8 mouse cellular contexts compared by ENCODE assay signal in the genomic region with DNA sequence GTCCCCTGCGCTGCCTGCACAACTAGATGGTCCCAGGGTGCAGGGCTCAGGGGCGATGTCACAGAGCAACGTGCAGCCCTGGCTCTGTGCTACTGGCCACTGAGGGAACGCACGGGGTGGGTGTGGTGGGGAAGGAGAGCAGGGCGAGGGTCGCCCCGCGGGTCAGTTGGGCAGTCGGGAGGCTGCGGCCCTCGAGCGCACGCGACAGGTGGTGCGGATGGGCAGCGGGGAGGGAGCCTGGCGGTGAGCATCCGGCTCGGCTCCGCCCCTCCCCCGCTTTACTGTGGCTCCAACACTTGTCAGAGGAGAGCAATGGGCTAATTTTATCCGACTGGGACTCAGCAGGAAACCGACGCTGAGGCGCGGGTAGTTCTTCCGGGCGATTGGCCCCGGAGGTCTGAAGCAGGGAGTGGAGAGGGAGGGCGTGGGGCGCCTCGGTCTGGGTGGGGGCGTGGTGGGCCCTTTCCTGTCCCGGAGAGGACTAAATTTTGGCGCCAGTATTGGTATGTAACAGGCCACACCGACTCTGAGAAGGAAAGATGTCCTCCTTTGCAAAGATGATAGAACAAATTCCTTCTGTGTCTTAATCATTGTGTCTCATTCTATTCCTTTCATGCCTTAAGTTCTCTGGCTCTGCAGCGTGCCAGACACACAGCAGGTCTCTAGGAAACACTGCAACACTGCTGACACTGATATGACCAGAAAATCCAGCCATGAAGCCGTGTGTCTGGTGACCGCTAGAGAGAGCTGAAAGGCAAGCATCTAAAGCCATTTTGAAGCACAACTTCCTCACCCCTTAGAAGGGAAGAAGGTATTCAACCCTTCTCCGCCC.
DNase-seq lines count a peak whose midpoint lies in the region; ATAC-seq and TF ChIP-seq lines count a peak whose summit lies in the region.

No protein-coding gene starts in this region.

- H3K4me2 ChIP-seq in lung, embryonic 14.5 days = peak overlapping the region; percentile 73

- no peaks in the 10 kb centered on the region for H3K4me1 ChIP-seq in cerebellum, adult 2 months (ENCODE audit: control insufficient read depth, insufficient read depth, low read length)
- peaks cover 24% of the 10 kb centered on the region; the same call in 1 of the 2 replicates for H3K4me1 ChIP-seq in hindbrain, embryonic 10.5 days (replicated peaks)
- no peaks in the 10 kb centered on the region for H3K4me1 ChIP-seq in lung, embryonic 14.5 days (ENCODE audit: insufficient read depth)
- 0 out of 2 replicates have a peak, but pooled peaks cover 7% of the 10 kb centered on the region for H3K4me1 ChIP-seq in olfactory bulb, adult 2 months (ENCODE audit: control insufficient read depth, insufficient read depth, low read length)

- peak overlapping the region; percentile 41 for H3K9ac ChIP-seq in lung, embryonic 14.5 days

- DNase-seq in Patski (ENCODE audit: low read depth, low spot score) = no peak
- DNase-seq in cerebellum, adult 2 months = peak; percentile 58
- peak; percentile 28 to 69 for DNase-seq in frontal cortex, adult 2 months (ENCODE audit: extremely low spot score in 1 of 2, low spot score in 1 of 2)
- DNase-seq in hindbrain, embryonic 10.5 days (ENCODE audit: low spot score) = peak; percentile 54
- peak; percentile 25 for DNase-seq in layer of hippocampus, adult 9-10 months (ENCODE audit: low spot score)
- peak; percentile 77 for DNase-seq in lung, embryonic 14.5 days
- DNase-seq in thymus, postnatal 25 days = peak; percentile 54

- no peaks in the 10 kb centered on the region for H3K36me3 ChIP-seq in hindbrain, embryonic 10.5 days
- no peaks in the 10 kb centered on the region for H3K36me3 ChIP-seq in lung, embryonic 14.5 days (ENCODE audit: insufficient read depth)

- under 1% methylated on average over 38 of the region's 41 CpGs for WGBS in cerebellum, adult 2 months
- WGBS in hindbrain, embryonic 10.5 days = 1% methylated on average over 40 of the region's 41 CpGs
- 0% methylated on average over 39 of the region's 41 CpGs for WGBS in lung, embryonic 14.5 days
- WGBS in olfactory bulb, adult 2 months = 1% methylated on average over 40 of the region's 41 CpGs

- H3K9me3 ChIP-seq in hindbrain, embryonic 10.5 days = no peaks in the 10 kb centered on the region
- H3K9me3 ChIP-seq in lung, embryonic 14.5 days (ENCODE audit: low read depth, low read length) = no peaks in the 10 kb centered on the region

- H3K27ac ChIP-seq in cerebellum, adult 2 months (ENCODE audit: insufficient read depth, low read length) = no peak overlapping the region
- H3K27ac ChIP-seq in hindbrain, embryonic 10.5 days = peak overlapping the region; percentile 74
- H3K27ac ChIP-seq in lung, embryonic 14.5 days (ENCODE audit: low read depth) = peak overlapping the region; percentile 65; the same call in 1 of the 2 replicates
- peak overlapping the region; percentile 87 for H3K27ac ChIP-seq in olfactory bulb, adult 2 months (ENCODE audit: insufficient read depth, low read depth, low read length)

- POLR2A ChIA-PET in Patski (lab: Charles Lee) = no interaction called here

- in situ Hi-C loops in Patski (cut with MboI; ENCODE audit: low pct_unique_long_range_greater_than_20kb) = no loop called here

- peak overlapping the region; percentile 63 for H3K4me3 ChIP-seq in cerebellum, adult 2 months (replicated peaks; ENCODE audit: insufficient read depth, low read depth, low read length)
- H3K4me3 ChIP-seq in hindbrain, embryonic 10.5 days = peak overlapping the region; percentile 56
- peak overlapping the region; percentile 37 for H3K4me3 ChIP-seq in lung, embryonic 14.5 days (ENCODE audit: low read depth, low read length)
- H3K4me3 ChIP-seq in olfactory bulb, adult 2 months (ENCODE audit: insufficient read depth, low read depth, low read length) = peak overlapping the region; percentile 68

- no peak for TF ChIP-seq CTCF in Patski (IDR thresholded peaks at IDR 0.05)
- peak; percentile 41 for TF ChIP-seq CTCF in cerebellum, adult 2 months (IDR thresholded peaks at IDR 0.05; ENCODE audit: borderline replicate concordance, insufficient read depth, low read depth, low read length)
- TF ChIP-seq CTCF in lung, embryonic 14.5 days (IDR thresholded peaks at IDR 0.05; ENCODE audit: low read depth) = peak; percentile 60
- no peak for TF ChIP-seq CTCF in olfactory bulb, adult 2 months (IDR thresholded peaks at IDR 0.05; ENCODE audit: insufficient read depth, low read depth, low read length)

- H3K27me3 ChIP-seq in Patski = peaks cover 53% of the 10 kb centered on the region
- no peaks in the 10 kb centered on the region for H3K27me3 ChIP-seq in cerebellum, adult 2 months (ENCODE audit: control insufficient read depth, insufficient read depth, low read length)
- H3K27me3 ChIP-seq in hindbrain, embryonic 10.5 days (ENCODE audit: insufficient read depth, poor library complexity, severe bottlenecking) = peaks cover 99% of the 10 kb centered on the region
- H3K27me3 ChIP-seq in lung, embryonic 14.5 days (ENCODE audit: insufficient read depth, low read length) = peaks cover 27% of the 10 kb centered on the region; the same call in 1 of the 2 replicates

- no peak for TF ChIP-seq POLR2A in cerebellum, adult 2 months (IDR thresholded peaks at IDR 0.05; ENCODE audit: borderline replicate concordance, insufficient read depth, low read length)
- no peak for TF ChIP-seq POLR2A in olfactory bulb, adult 2 months (IDR thresholded peaks at IDR 0.05; ENCODE audit: insufficient read depth, low read depth, low read length)

- peak; percentile 19 for ATAC-seq in Patski
- peak; percentile 86 for ATAC-seq in lung, embryonic 14.5 days (ENCODE audit: insufficient read depth)

- CTCF ChIA-PET in Patski (lab: Charles Lee) = interaction anchor here (1.0 to 2.5 kb wide), 5 partner anchors 9 to 242 kb away, joined by 3 to 8 read pairs (median 3); no protein-coding TSS in a partner anchor

Comparison
In these comparisons a context has a peak if more than half of its experiments do, and no peak if none do; other contexts are left out.
1. CTCF ChIP-seq: peak in cerebellum, adult 2 months (single experiment) and lung, embryonic 14.5 days (single experiment); none in Patski (single experiment) and olfactory bulb, adult 2 months (single experiment).
2. Peak in every context shown above with its lines, with median percentiles within 50 percentile points of each other: H3K4me3 ChIP-seq.